Comparison of ENCODE assay signal across 12 mouse cellular contexts in genomic region chr8:61276397-61276796, GRCm38 (mm10). TPM values are rescaled to one million over a fixed set of nuclear protein-coding genes. Genes with fewer than 3 reads are reported as not detected.
DNase-seq lines count a peak whose midpoint lies in the region; ATAC-seq and TF ChIP-seq lines count a peak whose summit lies in the region.
"Had no signal": no experiment of that assay in that cellular context is flagged by ENCODE, and none has a peak within 500 bp of the region (broad histone marks: within the 10 kb centered on the region; RNA-seq: fewer than 3 reads in every experiment).

No protein-coding gene starts in this region.

- H3K9ac ChIP-seq in lung, embryonic 14.5 days = no peak overlapping the region
- no peak overlapping the region for H3K9ac ChIP-seq in stomach, embryonic 16.5 days (ENCODE audit: low read length)

- no peaks in the 10 kb centered on the region for H3K36me3 ChIP-seq in lung, embryonic 14.5 days (ENCODE audit: insufficient read depth)
- no peaks in the 10 kb centered on the region for H3K36me3 ChIP-seq in stomach, embryonic 16.5 days (ENCODE audit: control insufficient read depth, insufficient read depth, low read length)

- no peaks in the 10 kb centered on the region for H3K27me3 ChIP-seq in lung, embryonic 14.5 days (ENCODE audit: insufficient read depth, low read length)
- H3K27me3 ChIP-seq in stomach, embryonic 16.5 days (ENCODE audit: control insufficient read depth, insufficient read depth, low read length) = no peaks in the 10 kb centered on the region

- H3K27ac ChIP-seq in lung, embryonic 14.5 days (ENCODE audit: low read depth) = peak overlapping the region; percentile 59
- 0 out of 2 replicates have a peak overlapping the region, but pooled peaks have one; percentile 16 for H3K27ac ChIP-seq in stomach, embryonic 16.5 days (ENCODE audit: low read length)

- WGBS in lung, embryonic 14.5 days = 41% methylated on average over 5 of the region's 5 CpGs
- WGBS in stomach, embryonic 16.5 days = 58% methylated on average over 5 of the region's 5 CpGs

- no peak for TF ChIP-seq CTCF in lung, embryonic 14.5 days (IDR thresholded peaks at IDR 0.05; ENCODE audit: low read depth)

- DNase-seq in kidney, postnatal 14 days = peak; percentile 42
- no peak for DNase-seq in kidney, adult 11 months
- no peak for DNase-seq in lung, embryonic 14.5 days
- DNase-seq in thymus, postnatal 25 days = no peak
- no peak for DNase-seq in layer of hippocampus, postnatal 14 days (ENCODE audit: low spot score in 2 of 2)
- DNase-seq: adrenal gland, postnatal 36 days; kidney, adult 18-20 months; liver; spleen, adult 18-20 months had no signal

- no peak overlapping the region for H3K4me3 ChIP-seq in lung, embryonic 14.5 days (ENCODE audit: low read depth, low read length)
- no peak overlapping the region for H3K4me3 ChIP-seq in stomach, embryonic 16.5 days (replicated peaks; ENCODE audit: low read length)
- H3K4me3 ChIP-seq: erythroblast, embryonic 14.5 days had no signal

- peaks cover 52% of the 10 kb centered on the region for H3K4me1 ChIP-seq in lung, embryonic 14.5 days (ENCODE audit: insufficient read depth)
- H3K4me1 ChIP-seq in stomach, embryonic 16.5 days (ENCODE audit: control insufficient read depth, insufficient read depth, low read length) = peaks cover 45% of the 10 kb centered on the region

- H3K4me2 ChIP-seq in lung, embryonic 14.5 days = peak overlapping the region; percentile 32
- no peak overlapping the region for H3K4me2 ChIP-seq in stomach, embryonic 16.5 days (ENCODE audit: low read depth, low read length)

- no peaks in the 10 kb centered on the region for H3K9me3 ChIP-seq in lung, embryonic 14.5 days (ENCODE audit: low read depth, low read length)
- H3K9me3 ChIP-seq in stomach, embryonic 16.5 days (replicated peaks; ENCODE audit: control insufficient read depth, low read length) = no peaks in the 10 kb centered on the region

- ATAC-seq in granulocyte monocyte progenitor cell, adult 5-6 weeks (replicated peaks; ENCODE audit: poor library complexity, severe bottlenecking) = peak; percentile 38
- no peak for ATAC-seq in lung, embryonic 14.5 days (ENCODE audit: insufficient read depth)
- ATAC-seq in stomach, embryonic 16.5 days (ENCODE audit: insufficient read depth, low FRiP score) = no peak

RNA-seq across cellular contexts. Expression of gene Sh3rf1, which starts 52.7 kb away (rescaled TPM):
- total RNA-seq in granulocyte monocyte progenitor cell, adult 5-6 weeks (2014; fragmentation: Nextera tagmentation) = 2.1 and 3.9 TPM in 2 replicates
- total RNA-seq in granulocyte monocyte progenitor cell, adult 5-6 weeks (2017) = 2.0 and 2.2 TPM in 2 replicates
- polyA plus RNA-seq in lung, embryonic 14.5 days (2014; fragmentation: Nextera tagmentation; extraction: Ambion mirVana) = 21.2 and 22.5 TPM in 2 replicates
- 10.2 and 11.0 TPM in 2 replicates for polyA plus RNA-seq in stomach, embryonic 16.5 days (2015; fragmentation: Nextera tagmentation; extraction: Ambion mirVana)
- 10 to 100 TPM; 74.7 to 78.0 TPM for total RNA-seq in layer of hippocampus, postnatal 14 days (2021)

Comparison
In these comparisons a context has a peak if more than half of its experiments do, and no peak if none do; other contexts are left out.
1. RNA of gene Sh3rf1, which starts 52.7 kb away (total RNA-seq): 74.7 to 78.0 TPM in layer of hippocampus, postnatal 14 days; 2.0 to 3.9 TPM in granulocyte monocyte progenitor cell, adult 5-6 weeks; every median in the first group is over 10 times any median in the second.